Mouse (Mus musculus): Measurements from ENCODE around the gene Nat8f5.

DNA sequence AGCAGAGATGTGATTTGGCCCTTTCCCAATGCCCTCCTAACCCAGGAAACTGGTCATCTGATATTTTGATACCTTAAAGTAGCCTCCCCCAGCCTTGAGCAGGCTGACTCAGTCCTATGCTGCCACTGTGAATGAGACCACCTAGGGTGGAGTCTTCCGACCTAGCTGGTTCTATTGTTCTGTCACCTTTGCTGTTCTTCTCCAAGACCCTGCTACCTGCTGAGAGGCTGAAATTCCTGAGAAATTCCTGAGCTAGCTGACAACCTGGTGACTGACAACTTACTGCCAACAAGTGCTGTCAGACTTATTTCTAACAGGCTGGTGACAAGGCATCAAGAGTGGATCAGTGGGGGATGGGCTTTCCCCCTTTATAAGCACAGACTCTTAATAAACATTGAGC lies 2.4 kb downstream of the Nat8f5 start:
- TF ChIP-seq CTCF (IDR thresholded peaks at IDR 0.05; ENCODE audit: low read depth, low read length) (no peak), POLR2A (IDR thresholded peaks at IDR 0.05; ENCODE audit: borderline replicate concordance, low read depth, low read length) (no peak)
